9 mouse cellular contexts compared by ENCODE assay signal in the genomic region with DNA sequence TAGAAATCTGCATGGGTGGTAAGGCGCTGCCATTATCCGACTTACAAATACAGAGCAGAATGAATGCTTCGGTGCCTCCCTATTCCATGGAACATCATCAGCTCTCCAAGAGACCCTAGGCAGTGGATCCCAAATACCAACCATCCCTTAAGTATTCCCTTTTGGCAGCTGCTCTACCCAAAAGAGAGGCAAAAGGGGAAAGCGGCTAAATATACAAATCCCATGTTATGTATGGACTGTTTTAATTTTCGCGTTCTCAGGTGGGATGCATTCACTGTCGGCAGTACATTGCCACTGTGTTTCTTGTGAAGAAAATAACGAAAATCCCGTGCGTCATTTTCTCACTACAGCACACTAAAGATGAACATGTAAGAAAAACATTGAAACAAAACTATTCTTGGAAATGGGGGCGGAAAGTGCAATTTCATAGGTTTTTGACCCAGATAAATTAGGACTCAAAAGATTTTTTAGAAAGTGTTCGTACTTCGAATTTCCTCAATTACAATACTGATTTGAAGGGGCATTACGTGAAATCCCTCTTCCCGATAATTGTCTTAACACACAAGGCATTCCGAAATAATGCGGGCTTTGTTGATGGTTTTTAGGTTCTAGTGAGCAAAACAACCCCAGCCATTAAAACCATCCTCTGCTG. TPM values are rescaled to one million over a fixed set of nuclear protein-coding genes. Genes with fewer than 3 reads are reported as not detected.
A peak's percentile ranks its signal among the peaks of the same experiment; 100 is the strongest.
DNase-seq lines count a peak whose midpoint lies in the region; ATAC-seq and TF ChIP-seq lines count a peak whose summit lies in the region.
"Had no signal": no experiment of that assay in that cellular context is flagged by ENCODE, and none has a peak within 500 bp of the region (broad histone marks: within the 10 kb centered on the region; RNA-seq: fewer than 3 reads in every experiment).

No protein-coding gene starts in this region.

- H3K9ac ChIP-seq in forebrain, embryonic 16.5 days (replicated peaks; ENCODE audit: low read depth, low read length) = peak overlapping the region; percentile 54
- no peak overlapping the region for H3K9ac ChIP-seq in liver, postnatal 0 days (replicated peaks)

- no peak for TF ChIP-seq CTCF in liver, postnatal 0 days (IDR thresholded peaks at IDR 0.05; ENCODE audit: low read depth)

- TF ChIP-seq EP300 in liver, postnatal 0 days (IDR thresholded peaks at IDR 0.05; ENCODE audit: low read depth) = no peak

- peaks cover 33% of the 10 kb centered on the region for H3K27me3 ChIP-seq in forebrain, embryonic 16.5 days (replicated peaks; ENCODE audit: control insufficient read depth, insufficient read depth, low read length)
- peaks cover 56% of the 10 kb centered on the region for H3K27me3 ChIP-seq in liver, postnatal 0 days (ENCODE audit: insufficient read depth, low read length)

- 12% methylated on average over 17 of the region's 17 CpGs for WGBS in forebrain, embryonic 16.5 days
- WGBS in liver, postnatal 0 days (ENCODE audit: insufficient replicate concordance) = 22% methylated on average over 17 of the region's 17 CpGs

- no peak overlapping the region for H3K27ac ChIP-seq in forebrain, embryonic 16.5 days (ENCODE audit: low read length)
- H3K27ac ChIP-seq in liver, postnatal 0 days (ENCODE audit: low read depth) = no peak overlapping the region

- no peak for ATAC-seq in cerebellum, adult (ENCODE audit: insufficient number of reproducible peaks, low FRiP score, low TSS enrichment)
- no peak for ATAC-seq in forebrain, embryonic 16.5 days
- no peak for ATAC-seq in liver, postnatal 0 days

- no peaks in the 10 kb centered on the region for H3K36me3 ChIP-seq in forebrain, embryonic 16.5 days (ENCODE audit: control insufficient read depth, insufficient read depth)
- H3K36me3 ChIP-seq in liver, postnatal 0 days (replicated peaks; ENCODE audit: insufficient read depth, low read length) = no peaks in the 10 kb centered on the region

- H3K4me3 ChIP-seq in forebrain, embryonic 16.5 days (replicated peaks; ENCODE audit: low read length) = peak overlapping the region; percentile 36
- H3K4me3 ChIP-seq in liver, postnatal 0 days (ENCODE audit: low read depth, low read length) = peak overlapping the region; percentile 44; the same call in 1 of the 2 replicates

- H3K4me1 ChIP-seq in forebrain, embryonic 16.5 days (replicated peaks; ENCODE audit: control insufficient read depth, insufficient read depth, low read length) = peaks cover 24% of the 10 kb centered on the region
- H3K4me1 ChIP-seq in liver, postnatal 0 days (ENCODE audit: insufficient read depth) = peaks cover 4% of the 10 kb centered on the region; the same call in 1 of the 2 replicates

- DNase-seq in cerebellum, adult 18-20 months = peak; percentile 25 to 52
- DNase-seq in R1 (ENCODE audit: low read depth, low spot score) = peak; percentile 9
- no peak for DNase-seq in liver, postnatal 0 days
- no peak for DNase-seq in spleen, postnatal 36 days (ENCODE audit: low spot score in 2 of 2)
- no peak for DNase-seq in layer of hippocampus, postnatal 25 days (ENCODE audit: extremely low spot score in 1 of 2, low spot score in 1 of 2)
- DNase-seq in gastrocnemius, adult 18-20 months (ENCODE audit: low spot score) = no peak

- peak overlapping the region; percentile 52 for H3K4me2 ChIP-seq in forebrain, embryonic 16.5 days (ENCODE audit: low read length)
- peak overlapping the region; percentile 67 for H3K4me2 ChIP-seq in liver, postnatal 0 days (ENCODE audit: low read depth, low read length)

- H3K9me3 ChIP-seq in forebrain, embryonic 16.5 days (ENCODE audit: control insufficient read depth, low read length) = no peaks in the 10 kb centered on the region
- no peaks in the 10 kb centered on the region for H3K9me3 ChIP-seq in liver, postnatal 0 days (ENCODE audit: low read length)

RNA-seq across cellular contexts. Expression of a gene that starts 4.7 kb away (rescaled TPM):
- polyA plus RNA-seq in forebrain, embryonic 16.5 days (2015; fragmentation: Nextera tagmentation; extraction: Ambion mirVana) = 17.5 and 32.2 TPM in 2 replicates
- not detected in 2 replicates for polyA plus RNA-seq in liver, postnatal 0 days (2015; fragmentation: Nextera tagmentation; extraction: Ambion mirVana)
- total RNA-seq in layer of hippocampus, postnatal 25 days (2021) = under 1 TPM; 0.44 to 0.75 TPM
- 1 to 10 TPM in 1 of 2 experiments, under 1 TPM in 1; 0.96 to 1.7 TPM for total RNA-seq in gastrocnemius, adult 18-20 months (2021)
- total RNA-seq: common myeloid progenitor, adult 5-6 weeks had no signal

Comparison
In these comparisons a context has a peak if more than half of its experiments do, and no peak if none do; other contexts are left out.
1. DNase-seq: peak in cerebellum, adult 18-20 months (2 of 2) and R1 (single experiment); none in liver, postnatal 0 days (single experiment), spleen, postnatal 36 days (0 of 2), layer of hippocampus, postnatal 25 days (0 of 2) and gastrocnemius, adult 18-20 months (single experiment).